In genomic region chr7:70514666-70515065, GRCm38 (mm10) we compare ENCODE assay signal across 8 mouse cellular contexts.
A peak's percentile ranks its signal among the peaks of the same experiment; 100 is the strongest.
DNase-seq lines count a peak whose midpoint lies in the region; ATAC-seq lines count a peak whose summit lies in the region.

No protein-coding gene starts in this region.

- H3K27me3 ChIP-seq in hindbrain, embryonic 14.5 days (ENCODE audit: control insufficient read depth, insufficient read depth, low read length): no peaks in the 10 kb centered on the region
- no peaks in the 10 kb centered on the region for H3K27me3 ChIP-seq in hindbrain, embryonic 11.5 days (ENCODE audit: control insufficient read depth, insufficient read depth, low read length)
- no peaks in the 10 kb centered on the region for H3K27me3 ChIP-seq in embryonic facial prominence, embryonic 12.5 days
- no peaks in the 10 kb centered on the region for H3K27me3 ChIP-seq in forebrain, embryonic 15.5 days

- H3K27ac ChIP-seq in hindbrain, embryonic 14.5 days: no peak overlapping the region
- no peak overlapping the region for H3K27ac ChIP-seq in hindbrain, embryonic 11.5 days (ENCODE audit: low read depth, low read length)
- H3K27ac ChIP-seq in embryonic facial prominence, embryonic 12.5 days: peak overlapping the region; percentile 54
- no peak overlapping the region for H3K27ac ChIP-seq in forebrain, embryonic 15.5 days (replicated peaks)

- H3K9me3 ChIP-seq in hindbrain, embryonic 14.5 days (ENCODE audit: control insufficient read depth, low read length): no peaks in the 10 kb centered on the region
- no peaks in the 10 kb centered on the region for H3K9me3 ChIP-seq in hindbrain, embryonic 11.5 days (ENCODE audit: control insufficient read depth, low read length)
- H3K9me3 ChIP-seq in embryonic facial prominence, embryonic 12.5 days: no peaks in the 10 kb centered on the region
- H3K9me3 ChIP-seq in forebrain, embryonic 15.5 days: no peaks in the 10 kb centered on the region

- peak; percentile 33 for DNase-seq in hindbrain, embryonic 14.5 days (ENCODE audit: low spot score)
- no peak for DNase-seq in hindbrain, embryonic 11.5 days (ENCODE audit: low spot score)
- peak; percentile 84 for DNase-seq in kidney, postnatal 14 days
- DNase-seq in retina, postnatal 1 day: peak; percentile 17
- DNase-seq in layer of hippocampus, adult 18-20 months (ENCODE audit: low spot score in 2 of 2): no peak
- DNase-seq in layer of hippocampus, adult 8-10 months (ENCODE audit: low spot score in 2 of 2): no peak

- ATAC-seq in hindbrain, embryonic 14.5 days (ENCODE audit: low FRiP score): no peak
- ATAC-seq in hindbrain, embryonic 11.5 days (ENCODE audit: low FRiP score): no peak
- 0 out of 2 replicates have a peak, but pooled peaks have one; percentile 69 for ATAC-seq in embryonic facial prominence, embryonic 12.5 days (ENCODE audit: insufficient number of reproducible peaks, insufficient read depth, low FRiP score, low TSS enrichment)
- ATAC-seq in forebrain, embryonic 15.5 days (replicated peaks): no peak

- no peak overlapping the region for H3K9ac ChIP-seq in hindbrain, embryonic 14.5 days
- H3K9ac ChIP-seq in hindbrain, embryonic 11.5 days (ENCODE audit: low read depth, low read length): no peak overlapping the region
- no peak overlapping the region for H3K9ac ChIP-seq in embryonic facial prominence, embryonic 12.5 days
- H3K9ac ChIP-seq in forebrain, embryonic 15.5 days (replicated peaks): no peak overlapping the region

- H3K4me2 ChIP-seq in hindbrain, embryonic 14.5 days (replicated peaks): no peak overlapping the region
- H3K4me2 ChIP-seq in hindbrain, embryonic 11.5 days (replicated peaks; ENCODE audit: low read depth, low read length): no peak overlapping the region
- peak overlapping the region; percentile 22; the same call in 1 of the 2 replicates for H3K4me2 ChIP-seq in embryonic facial prominence, embryonic 12.5 days (replicated peaks)
- no peak overlapping the region for H3K4me2 ChIP-seq in forebrain, embryonic 15.5 days (replicated peaks)

- H3K36me3 ChIP-seq in hindbrain, embryonic 14.5 days (replicated peaks; ENCODE audit: control insufficient read depth, insufficient read depth): no peaks in the 10 kb centered on the region
- no peaks in the 10 kb centered on the region for H3K36me3 ChIP-seq in hindbrain, embryonic 11.5 days (ENCODE audit: control insufficient read depth, insufficient read depth, low read length)
- H3K36me3 ChIP-seq in embryonic facial prominence, embryonic 12.5 days: no peaks in the 10 kb centered on the region
- H3K36me3 ChIP-seq in forebrain, embryonic 15.5 days: no peaks in the 10 kb centered on the region

- peaks cover 3% of the 10 kb centered on the region; the same call in 1 of the 2 replicates for H3K4me1 ChIP-seq in hindbrain, embryonic 14.5 days (replicated peaks; ENCODE audit: control insufficient read depth, insufficient read depth, low read length)
- H3K4me1 ChIP-seq in hindbrain, embryonic 11.5 days (replicated peaks; ENCODE audit: control insufficient read depth, insufficient read depth, low read length): peaks cover 2% of the 10 kb centered on the region; the same call in 1 of the 2 replicates
- peaks cover 17% of the 10 kb centered on the region for H3K4me1 ChIP-seq in embryonic facial prominence, embryonic 12.5 days
- H3K4me1 ChIP-seq in forebrain, embryonic 15.5 days: no peaks in the 10 kb centered on the region

- WGBS in hindbrain, embryonic 14.5 days: 20% methylated on average over 6 of the region's 6 CpGs
- WGBS in hindbrain, embryonic 11.5 days: 14% methylated on average over 6 of the region's 6 CpGs
- WGBS in embryonic facial prominence, embryonic 12.5 days: 2% methylated on average over 6 of the region's 6 CpGs
- 13% methylated on average over 6 of the region's 6 CpGs for WGBS in forebrain, embryonic 15.5 days

- H3K4me3 ChIP-seq in hindbrain, embryonic 14.5 days (replicated peaks; ENCODE audit: low read length): no peak overlapping the region
- no peak overlapping the region for H3K4me3 ChIP-seq in hindbrain, embryonic 11.5 days (ENCODE audit: low read depth, low read length)
- no peak overlapping the region for H3K4me3 ChIP-seq in embryonic facial prominence, embryonic 12.5 days
- H3K4me3 ChIP-seq in forebrain, embryonic 15.5 days: no peak overlapping the region

Comparison
In these comparisons a context has a peak if more than half of its experiments do, and no peak if none do; other contexts are left out.
1. DNase-seq: peak in hindbrain, embryonic 14.5 days (single experiment), kidney, postnatal 14 days (single experiment) and retina, postnatal 1 day (single experiment); none in hindbrain, embryonic 11.5 days (single experiment), layer of hippocampus, adult 18-20 months (0 of 2) and layer of hippocampus, adult 8-10 months (0 of 2).